Comparison of ENCODE assay signal across 31 mouse cellular contexts in the genomic region with DNA sequence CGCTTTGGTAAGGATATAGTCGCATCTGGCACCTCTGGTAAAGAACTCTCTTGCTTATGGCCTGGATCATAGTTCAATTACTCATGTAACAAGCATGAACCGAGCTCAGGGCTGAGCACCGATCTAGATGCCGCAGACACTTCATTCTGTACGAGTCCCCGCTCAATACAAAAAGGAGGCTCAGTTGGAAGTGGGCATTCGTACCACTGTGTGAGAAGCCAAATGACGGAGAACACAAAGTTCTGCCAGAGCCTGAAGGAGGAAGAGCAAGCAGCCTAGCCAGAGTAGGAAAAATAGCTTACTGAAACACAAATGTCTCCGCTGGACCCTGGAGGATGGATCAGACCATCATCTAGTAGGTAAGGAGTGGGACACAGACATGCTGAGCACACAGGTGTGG.
DNase-seq lines count a peak whose midpoint lies in the region; ATAC-seq and TF ChIP-seq lines count a peak whose summit lies in the region.
"Had no signal": no experiment of that assay in that cellular context is flagged by ENCODE, and none has a peak within 500 bp of the region (broad histone marks: within the 10 kb centered on the region; RNA-seq: fewer than 3 reads in every experiment).

No protein-coding gene starts in this region.

- H3K79me2 ChIP-seq in liver, adult 2 months (ENCODE audit: control insufficient read depth, insufficient read depth, low read length) = peaks cover 52% of the 10 kb centered on the region

- peak; percentile 38; the same call in 1 of the 2 replicates for ATAC-seq in frontal cortex, adult (ENCODE audit: low TSS enrichment)
- no peak for ATAC-seq in liver, embryonic 12.5 days
- ATAC-seq: forebrain, embryonic 15.5 days; hindbrain, embryonic 16.5 days; inflammation-experienced regulatory T-cells, adult 6 months; intestine, embryonic 16.5 days; Patski had no signal

- no peaks in the 10 kb centered on the region for H3K36me3 ChIP-seq in liver, adult 2 months (ENCODE audit: control insufficient read depth, insufficient read depth, low read length)
- no peaks in the 10 kb centered on the region for H3K36me3 ChIP-seq in liver, embryonic 12.5 days
- H3K36me3 ChIP-seq: embryonic facial prominence, embryonic 10.5 days; forebrain, embryonic 12.5 days; G1E; hindbrain, embryonic 13.5 days had no signal

- TF ChIP-seq POLR2A in liver, adult 2 months (IDR thresholded peaks at IDR 0.05; ENCODE audit: extremely low read depth, insufficient read depth, low read length) = no peak

- H3K27ac ChIP-seq in liver, adult 2 months (replicated peaks; ENCODE audit: insufficient read depth, low read depth, low read length) = peak overlapping the region; percentile 73; the same call in 1 of the 2 replicates
- no peak overlapping the region for H3K27ac ChIP-seq in liver, embryonic 12.5 days
- H3K27ac ChIP-seq: embryonic facial prominence, embryonic 10.5 days; embryonic facial prominence, embryonic 13.5 days; forebrain, embryonic 12.5 days; forebrain, embryonic 15.5 days; heart, adult 2 months; heart, embryonic 10.5 days; hindbrain, embryonic 13.5 days had no signal

- H3K9ac ChIP-seq in liver, adult 2 months (ENCODE audit: low read depth, low read length) = no peak overlapping the region
- H3K9ac ChIP-seq in liver, embryonic 12.5 days = no peak overlapping the region
- H3K9ac ChIP-seq: embryonic facial prominence, embryonic 13.5 days; forebrain, embryonic 12.5 days; forebrain, embryonic 15.5 days; heart, embryonic 13.5 days; hindbrain, embryonic 13.5 days had no signal

- 95% methylated on average over 10 of the region's 10 CpGs for WGBS in liver, adult 2 months
- WGBS in liver, embryonic 12.5 days (ENCODE audit: insufficient replicate concordance) = 81% methylated on average over 10 of the region's 10 CpGs

- no peaks in the 10 kb centered on the region for H3K9me3 ChIP-seq in liver, embryonic 12.5 days (replicated peaks)
- H3K9me3 ChIP-seq: embryonic facial prominence, embryonic 10.5 days; embryonic facial prominence, embryonic 13.5 days; forebrain, embryonic 12.5 days; forebrain, embryonic 15.5 days; heart, embryonic 10.5 days; heart, embryonic 13.5 days; hindbrain, embryonic 13.5 days had no signal

- peak; percentile 47 for DNase-seq in cerebellum, adult 9-10 months
- DNase-seq in cerebellum, postnatal 4 days (ENCODE audit: low spot score in 2 of 2) = no peak
- no peak for DNase-seq in frontal cortex, adult 2 months (ENCODE audit: extremely low spot score in 1 of 2, low spot score in 1 of 2)
- peak; percentile 82 for DNase-seq in heart, adult 11 months
- no peak for DNase-seq in heart, postnatal 4 days
- DNase-seq in liver, adult 2 months (ENCODE audit: extremely low read depth, low read depth, low spot score) = no peak
- DNase-seq: adrenal gland, postnatal 10 days; adrenal gland, postnatal 36 days; B cell, adult 2 months; embryo, embryonic 11 days; gastrocnemius, postnatal 14 days; heart, adult 2 months; heart, postnatal 14 days; kidney, adult 18-20 months; kidney, adult 9 months had no signal

- peaks cover 22% of the 10 kb centered on the region for H3K4me1 ChIP-seq in liver, adult 2 months (ENCODE audit: control insufficient read depth, insufficient read depth, low read length)
- no peaks in the 10 kb centered on the region for H3K4me1 ChIP-seq in liver, embryonic 12.5 days

- no peak for TF ChIP-seq CTCF in liver, adult 2 months (IDR thresholded peaks at IDR 0.05; ENCODE audit: low read depth, low read length)

- no peaks in the 10 kb centered on the region for H3K27me3 ChIP-seq in liver, adult 2 months (ENCODE audit: control insufficient read depth, insufficient read depth, low read length)
- no peaks in the 10 kb centered on the region for H3K27me3 ChIP-seq in liver, embryonic 12.5 days (replicated peaks)
- H3K27me3 ChIP-seq: CH12.LX; embryonic facial prominence, embryonic 13.5 days; forebrain, embryonic 12.5 days; forebrain, embryonic 15.5 days; heart, embryonic 13.5 days; hindbrain, embryonic 13.5 days; Patski had no signal

- H3K4me3 ChIP-seq in liver, adult 2 months (ENCODE audit: insufficient read depth, low read depth, low read length) = no peak overlapping the region
- no peak overlapping the region for H3K4me3 ChIP-seq in liver, embryonic 12.5 days
- H3K4me3 ChIP-seq: embryonic facial prominence, embryonic 10.5 days; embryonic facial prominence, embryonic 13.5 days; erythroblast, embryonic 14.5 days; forebrain, embryonic 12.5 days; forebrain, embryonic 15.5 days; heart, adult 2 months; heart, embryonic 10.5 days; heart, embryonic 13.5 days; hindbrain, embryonic 13.5 days had no signal

- H3K4me2 ChIP-seq in liver, embryonic 12.5 days = no peak overlapping the region
- H3K4me2 ChIP-seq: embryonic facial prominence, embryonic 13.5 days; forebrain, embryonic 12.5 days; forebrain, embryonic 15.5 days; heart, embryonic 13.5 days; hindbrain, embryonic 13.5 days had no signal

Comparison
In these comparisons a context has a peak if more than half of its experiments do, and no peak if none do; other contexts are left out.
1. DNase-seq: peak in cerebellum, adult 9-10 months (single experiment) and heart, adult 11 months (single experiment); none in cerebellum, postnatal 4 days (0 of 2), frontal cortex, adult 2 months (0 of 2), heart, postnatal 4 days (single experiment) and liver, adult 2 months (single experiment).